In genomic region chr12:28903082-28903481, GRCm38 (mm10) we compare ENCODE assay signal across 18 mouse cellular contexts.
A peak's percentile ranks its signal among the peaks of the same experiment; 100 is the strongest.
DNase-seq lines count a peak whose midpoint lies in the region; ATAC-seq lines count a peak whose summit lies in the region.
"Had no signal": no experiment of that assay in that cellular context is flagged by ENCODE, and none has a peak within 500 bp of the region (broad histone marks: within the 10 kb centered on the region; RNA-seq: fewer than 3 reads in every experiment).

No protein-coding gene starts in this region.

- WGBS in kidney, embryonic 14.5 days: 33% methylated on average over 4 of the region's 4 CpGs
- WGBS in hindbrain, embryonic 13.5 days: 71% methylated on average over 4 of the region's 4 CpGs
- 33% methylated on average over 4 of the region's 4 CpGs for WGBS in neural tube, embryonic 13.5 days

- ATAC-seq in kidney, embryonic 14.5 days (ENCODE audit: low FRiP score, low TSS enrichment): 0 out of 2 replicates have a peak, but pooled peaks have one; percentile 20
- ATAC-seq in hindbrain, embryonic 13.5 days (ENCODE audit: low FRiP score): no peak
- peak; percentile 13; the same call in 1 of the 2 replicates for ATAC-seq in neural tube, embryonic 13.5 days (ENCODE audit: low read depth)
- ATAC-seq: intestine, postnatal 0 days had no signal

- no peak overlapping the region for H3K4me2 ChIP-seq in kidney, embryonic 14.5 days (replicated peaks; ENCODE audit: low read depth, low read length)
- no peak overlapping the region for H3K4me2 ChIP-seq in hindbrain, embryonic 13.5 days
- H3K4me2 ChIP-seq in neural tube, embryonic 13.5 days: no peak overlapping the region
- H3K4me2 ChIP-seq: liver, embryonic 11.5 days had no signal

- H3K9ac ChIP-seq in kidney, embryonic 14.5 days (ENCODE audit: low read depth, low read length): no peak overlapping the region
- peak overlapping the region; percentile 9; the same call in 1 of the 2 replicates for H3K9ac ChIP-seq in hindbrain, embryonic 13.5 days
- H3K9ac ChIP-seq in neural tube, embryonic 13.5 days: no peak overlapping the region

- no peaks in the 10 kb centered on the region for H3K36me3 ChIP-seq in kidney, embryonic 14.5 days (ENCODE audit: control insufficient read depth, insufficient read depth, low read length)
- H3K36me3 ChIP-seq in hindbrain, embryonic 13.5 days: no peaks in the 10 kb centered on the region
- H3K36me3 ChIP-seq in neural tube, embryonic 13.5 days: 0 out of 2 replicates have a peak, but pooled peaks cover 3% of the 10 kb centered on the region

- H3K4me3 ChIP-seq in kidney, embryonic 14.5 days (ENCODE audit: low read length): no peak overlapping the region
- no peak overlapping the region for H3K4me3 ChIP-seq in hindbrain, embryonic 13.5 days
- no peak overlapping the region for H3K4me3 ChIP-seq in neural tube, embryonic 13.5 days
- H3K4me3 ChIP-seq: heart, adult 2 months had no signal

- no peak overlapping the region for H3K27ac ChIP-seq in kidney, embryonic 14.5 days (ENCODE audit: low read depth, low read length)
- H3K27ac ChIP-seq in hindbrain, embryonic 13.5 days: peak overlapping the region; percentile 72
- H3K27ac ChIP-seq in neural tube, embryonic 13.5 days (replicated peaks): peak overlapping the region; percentile 75
- H3K27ac ChIP-seq: heart, adult 2 months had no signal

- H3K4me1 ChIP-seq in kidney, embryonic 14.5 days (ENCODE audit: control insufficient read depth, insufficient read depth, low read length): peaks cover 13% of the 10 kb centered on the region
- peaks cover 42% of the 10 kb centered on the region for H3K4me1 ChIP-seq in hindbrain, embryonic 13.5 days (replicated peaks)
- peaks cover 35% of the 10 kb centered on the region for H3K4me1 ChIP-seq in neural tube, embryonic 13.5 days (replicated peaks)

- no peaks in the 10 kb centered on the region for H3K9me3 ChIP-seq in kidney, embryonic 14.5 days (ENCODE audit: control insufficient read depth, low read length)
- H3K9me3 ChIP-seq in hindbrain, embryonic 13.5 days: no peaks in the 10 kb centered on the region; the same call in 1 of the 2 replicates
- no peaks in the 10 kb centered on the region for H3K9me3 ChIP-seq in neural tube, embryonic 13.5 days

- no peaks in the 10 kb centered on the region for H3K27me3 ChIP-seq in kidney, embryonic 14.5 days (ENCODE audit: control insufficient read depth, insufficient read depth, low read length)
- H3K27me3 ChIP-seq in hindbrain, embryonic 13.5 days: no peaks in the 10 kb centered on the region
- no peaks in the 10 kb centered on the region for H3K27me3 ChIP-seq in neural tube, embryonic 13.5 days
- H3K27me3 ChIP-seq: CH12.LX had no signal

- peak; percentile 15 for DNase-seq in adrenal gland, postnatal 25 days
- DNase-seq in adrenal gland, postnatal 4 days (ENCODE audit: low spot score in 2 of 2): no peak
- DNase-seq in kidney, postnatal 4 days: no peak
- no peak for DNase-seq in testis, postnatal 14 days (ENCODE audit: low spot score)
- no peak for DNase-seq in right cerebral cortex, postnatal 36 days (ENCODE audit: low spot score in 2 of 2)
- DNase-seq: cerebellum, adult 9-10 months; gastrocnemius, postnatal 10 days; heart, adult 2 months; heart, postnatal 4 days; lung, adult 18-20 months; lung, postnatal 14 days; thymus, postnatal 14 days had no signal
